Mouse (Mus musculus) stomach, embryonic 16.5 days (tissue): ENCODE results near the gene Olfr606. TPM values are rescaled to one million over a fixed set of nuclear protein-coding genes. Genes with fewer than 3 reads are reported as not detected.
"Not testable (repeated sequence)": the region's sequence is repeated elsewhere in the genome, so short reads cannot be mapped to it uniquely, and the experiment has no call there.

Source experiments
- ATAC-seq: fragments of 200-750 bp; cut with Nextera tagmentation; 2 replicates; pipeline ENCODE4 v1.8.0; 2017; ENCODE audit warnings: moderate number of reproducible peaks, moderate TSS enrichment; ENCODE audit not compliant: insufficient read depth, low FRiP score
- H3K27ac ChIP-seq: fragments of 300-500 bp; sonication (generic); 2 replicates; pipeline ENCODE4 v1.5.1; 2014; ENCODE audit warnings: low read length
- H3K27me3 ChIP-seq: fragments of 300-500 bp; sonication (generic); 2 replicates; pipeline ENCODE4 v1.6.1; 2014; ENCODE audit warnings: low read length, control low read depth, mixed read lengths; ENCODE audit not compliant: control insufficient read depth, insufficient read depth
- H3K36me3 ChIP-seq: fragments of 300-500 bp; sonication (generic); 2 replicates; pipeline ENCODE4 v1.6.1; 2014; ENCODE audit warnings: low read length; ENCODE audit not compliant: control insufficient read depth, insufficient read depth
- H3K4me1 ChIP-seq: fragments of 300-500 bp; sonication (generic); 2 replicates; pipeline ENCODE4 v1.6.1; 2014; ENCODE audit warnings: low read length, control low read depth, mixed read lengths; ENCODE audit not compliant: control insufficient read depth, insufficient read depth
- H3K4me2 ChIP-seq: fragments of 300-500 bp; sonication (generic); 2 replicates; pipeline ENCODE4 v1.6.1; 2014; ENCODE audit warnings: low read depth, low read length, mixed read lengths
- H3K4me3 ChIP-seq: fragments of 300-500 bp; sonication (generic); replicated peaks from 2 replicates; pipeline ENCODE4 v1.5.1; 2014; ENCODE audit warnings: mild to moderate bottlenecking, low read length
- H3K9ac ChIP-seq: fragments of 300-500 bp; sonication (generic); 2 replicates; pipeline ENCODE4 v1.6.1; 2014; ENCODE audit warnings: low read length
- H3K9me3 ChIP-seq: fragments of 300-500 bp; sonication (generic); replicated peaks from 2 replicates; pipeline ENCODE4 v1.6.1; 2016; ENCODE audit warnings: low read length, control low read depth; ENCODE audit not compliant: control insufficient read depth
- WGBS: fragments of 180-500 bp; shearing (Covaris S2); extraction: QIAGEN DNeasy Blood & Tissue Kit; methylation state at CpG from one replicate; pipeline ENCODE4 v1.1.7; 2014; 5-methylcytosine and 5-hydroxymethylcytosine counted together
- polyA plus RNA-seq: library from polyadenylated mRNA; unstranded; fragments of >200 nt; fragmentation: Nextera tagmentation; extraction: Ambion mirVana; gene quantifications from 2 replicates; pipeline ENCODE4 v1.2.1, GENCODE M21; 2015

Gene Olfr606
- not detected in 2 replicates for polyA plus RNA-seq

- H3K4me1 ChIP-seq = no peaks in the 10 kb centered on the region
- H3K4me2 ChIP-seq = no peak within 1 kb of the TSS
- H3K36me3 ChIP-seq = no peaks in the 10 kb centered on the region
- 91% methylated on average over 2 of the region's 2 CpGs for WGBS
- H3K9me3 ChIP-seq = no peaks in the 10 kb centered on the region
- H3K4me3 ChIP-seq = no peak within 1 kb of the TSS
- no peak within 1 kb of the TSS for H3K9ac ChIP-seq
- no peaks in the 10 kb centered on the region for H3K27me3 ChIP-seq
- ATAC-seq = no peak
- H3K27ac ChIP-seq = no peak within 1 kb of the TSS
These were observed at the start of gene Olfr606 for GRCm38 (mm10) chr7:103448746-103449145. Olfr606 (plus strand) TSS chr7:103449046.

GRCm38 (mm10) chr7:103406521-103407055, 42.3 kb upstream of the Olfr606 start:
- H3K9ac ChIP-seq, H3K27ac ChIP-seq, H3K36me3 ChIP-seq, ATAC-seq, H3K9me3 ChIP-seq, H3K4me1 ChIP-seq, H3K4me3 ChIP-seq, H3K27me3 ChIP-seq, H3K4me2 ChIP-seq: not testable (repeated sequence)
- 67% methylated on average over 3 of the region's 3 CpGs for WGBS

GRCm38 (mm10) chr7:103414772-103415171, 34.1 kb upstream of the Olfr606 start, which contains the start of gene Usp17lc:
Usp17lc (plus strand) TSS chr7:103415072.
- H3K27ac ChIP-seq, H3K4me2 ChIP-seq, ATAC-seq, H3K9ac ChIP-seq, H3K36me3 ChIP-seq, H3K4me1 ChIP-seq, H3K9me3 ChIP-seq, H3K27me3 ChIP-seq, H3K4me3 ChIP-seq: not testable (repeated sequence)
- 56% methylated on average over 1 of the region's 1 CpGs for WGBS

- H3K9ac ChIP-seq = no peak within 1 kb of the TSS
- no peaks in the 10 kb centered on the region for H3K27me3 ChIP-seq
- no peaks in the 10 kb centered on the region for H3K9me3 ChIP-seq
- 74% methylated on average over 1 of the region's 1 CpGs for WGBS
- no peaks in the 10 kb centered on the region for H3K36me3 ChIP-seq
- H3K27ac ChIP-seq = no peak within 1 kb of the TSS
- no peaks in the 10 kb centered on the region for H3K4me1 ChIP-seq
- no peak within 1 kb of the TSS for H3K4me3 ChIP-seq
- H3K4me2 ChIP-seq = no peak within 1 kb of the TSS
- no peak for ATAC-seq
These were observed 3.5 kb upstream of the Olfr606 start, which contains the start of gene Olfr605 for GRCm38 (mm10) chr7:103445339-103445738. Olfr605 (minus strand) TSS chr7:103445439.

- no peak for ATAC-seq
- Histone ChIP-seq H3K4me1 (no peaks in the 10 kb centered on the region), H3K4me3 (no peak overlapping the region), H3K36me3 (no peaks in the 10 kb centered on the region), H3K9ac (no peak overlapping the region), H3K9me3 (no peaks in the 10 kb centered on the region), H3K4me2 (no peak overlapping the region), H3K27me3 (no peaks in the 10 kb centered on the region), H3K27ac (no peak overlapping the region)
- WGBS = 77% methylated on average over 5 of the region's 5 CpGs
These were observed 11.7 kb downstream of the Olfr606 start for GRCm38 (mm10) chr7:103460590-103460989.

- Histone ChIP-seq H3K9ac (no peak within 1 kb of the TSS), H3K4me1 (no peaks in the 10 kb centered on the region), H3K27ac (no peak within 1 kb of the TSS), H3K27me3 (no peaks in the 10 kb centered on the region), H3K9me3 (no peaks in the 10 kb centered on the region), H3K4me2 (no peak within 1 kb of the TSS), H3K36me3 (no peaks in the 10 kb centered on the region), H3K4me3 (no peak within 1 kb of the TSS)
- ATAC-seq = no peak
These were observed 20.7 kb downstream of the Olfr606 start, which contains the start of gene Olfr608 for GRCm38 (mm10) chr7:103469577-103469976. Olfr608 (plus strand) TSS chr7:103469877.

GRCm38 (mm10) chr7:103477106-103477505, 28.3 kb downstream of the Olfr606 start:
- 77% methylated on average over 9 of the region's 9 CpGs for WGBS
- not testable (repeated sequence) for H3K27me3 ChIP-seq, H3K27ac ChIP-seq, H3K9me3 ChIP-seq, H3K4me2 ChIP-seq, H3K36me3 ChIP-seq, H3K4me3 ChIP-seq, H3K9ac ChIP-seq, ATAC-seq, H3K4me1 ChIP-seq

GRCm38 (mm10) chr7:103497962-103498361, 49.1 kb downstream of the Olfr606 start, which contains the start of gene Olfr609:
Olfr609 (minus strand) TSS chr7:103498062.
- Histone ChIP-seq H3K4me2 (no peak within 1 kb of the TSS), H3K27ac (no peak within 1 kb of the TSS), H3K27me3 (no peaks in the 10 kb centered on the region), H3K9ac (no peak within 1 kb of the TSS), H3K36me3 (no peaks in the 10 kb centered on the region), H3K4me3 (no peak within 1 kb of the TSS), H3K9me3 (no peaks in the 10 kb centered on the region), H3K4me1 (no peaks in the 10 kb centered on the region)
- no peak for ATAC-seq
- WGBS = 58% methylated on average over 1 of the region's 1 CpGs
